Mouse (Mus musculus): ENCODE data around the gene Btbd3.
"Not testable (repeated sequence)": the region's sequence is repeated elsewhere in the genome, so short reads cannot be mapped to it uniquely, and the experiment has no call there.

Btbd3 gene

GRCm38 (mm10) chr2:138280225-138280711 is 23.9 kb downstream of the Btbd3 start:
- no peak for DNase-seq

- no peak for DNase-seq
These were observed 25.3 kb downstream of the Btbd3 start for GRCm38 (mm10) chr2:138281550-138282201.

- DNase-seq, result no peak
These were observed 27.0 kb downstream of the Btbd3 start for GRCm38 (mm10) chr2:138283372-138283771.

DNA sequence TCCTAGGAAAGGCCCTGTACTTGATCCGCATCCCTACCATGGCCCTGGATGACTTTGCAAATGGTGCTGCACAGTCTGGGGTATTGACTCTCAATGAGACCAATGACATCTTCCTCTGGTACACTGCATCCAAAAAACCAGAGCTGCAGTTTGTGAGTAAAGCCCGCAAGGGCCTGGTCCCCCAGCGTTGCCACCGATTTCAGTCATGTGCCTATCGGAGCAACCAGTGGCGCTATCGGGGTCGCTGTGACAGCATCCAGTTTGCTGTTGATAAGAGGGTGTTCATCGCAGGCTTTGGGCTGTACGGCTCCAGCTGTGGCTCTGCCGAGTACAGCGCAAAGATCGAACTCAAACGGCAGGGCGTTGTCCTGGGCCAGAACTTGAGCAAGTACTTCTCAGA is 27.5 kb downstream of the Btbd3 start:
- no peak for DNase-seq

DNA sequence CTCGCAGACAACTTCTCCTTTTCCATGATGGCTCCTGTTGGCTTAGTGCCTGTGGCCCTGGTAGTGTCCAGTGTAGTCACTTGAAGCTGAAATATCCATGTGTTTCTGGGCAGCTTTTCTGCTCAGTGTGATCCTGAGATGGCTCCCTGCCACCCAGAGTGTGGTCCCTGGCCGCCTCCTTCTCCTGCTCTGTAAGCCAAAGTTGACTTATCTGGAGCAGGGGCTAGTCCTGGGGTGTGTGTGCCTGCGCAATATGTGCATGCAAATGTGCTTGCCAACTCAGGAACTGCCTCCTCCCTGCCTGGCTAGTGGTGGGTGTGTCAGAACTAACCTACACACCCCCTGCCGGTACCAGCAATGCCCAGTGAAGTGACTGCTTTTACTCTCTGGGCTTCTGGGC is 29.4 kb downstream of the Btbd3 start:
- no peak for DNase-seq

- no peak for DNase-seq
These were observed 33.8 kb downstream of the Btbd3 start for GRCm38 (mm10) chr2:138290154-138290553.

- no peak for DNase-seq
These were observed 37.9 kb downstream of the Btbd3 start for GRCm38 (mm10) chr2:138294286-138294685.

DNA sequence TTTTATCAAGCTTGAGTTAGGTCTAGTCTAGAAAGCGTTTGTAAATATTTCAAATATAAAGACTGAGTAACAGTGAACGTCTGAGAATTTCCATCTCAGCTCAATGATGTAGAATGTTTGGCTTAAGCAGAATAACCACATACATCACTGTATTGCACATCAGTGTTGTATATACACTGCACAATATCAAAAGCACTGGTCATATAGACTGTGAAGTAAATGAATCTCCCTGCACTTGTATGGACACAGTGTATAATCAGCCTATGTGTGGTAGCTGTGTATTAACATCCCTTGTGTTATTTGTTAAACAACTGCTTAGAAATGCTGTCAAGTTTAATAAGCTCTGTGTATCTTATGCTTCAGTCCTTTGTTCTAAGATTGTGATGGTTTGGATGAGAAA is 49.9 kb downstream of the Btbd3 start:
- no peak for DNase-seq

DNA sequence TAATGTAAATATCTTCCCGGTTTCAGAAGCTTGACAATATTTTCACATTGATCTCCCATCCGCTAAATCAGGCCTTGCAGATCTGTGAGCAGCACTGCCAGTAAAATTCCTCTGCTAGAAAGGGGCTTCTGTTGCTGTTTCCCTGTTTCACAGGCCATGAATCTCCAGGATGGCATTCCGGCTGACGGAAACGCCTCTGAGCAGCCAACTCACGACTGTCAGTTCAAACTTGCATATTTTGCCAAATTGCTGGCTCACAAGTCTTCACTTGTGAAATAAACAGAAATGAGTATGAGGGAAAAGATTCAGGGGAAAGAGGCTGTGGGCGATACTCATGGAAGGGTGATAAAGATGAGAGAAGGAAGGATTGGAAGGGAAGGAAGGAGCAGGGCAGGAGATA is 59.3 kb downstream of the Btbd3 start:
- DNase-seq, result no peak

DNA sequence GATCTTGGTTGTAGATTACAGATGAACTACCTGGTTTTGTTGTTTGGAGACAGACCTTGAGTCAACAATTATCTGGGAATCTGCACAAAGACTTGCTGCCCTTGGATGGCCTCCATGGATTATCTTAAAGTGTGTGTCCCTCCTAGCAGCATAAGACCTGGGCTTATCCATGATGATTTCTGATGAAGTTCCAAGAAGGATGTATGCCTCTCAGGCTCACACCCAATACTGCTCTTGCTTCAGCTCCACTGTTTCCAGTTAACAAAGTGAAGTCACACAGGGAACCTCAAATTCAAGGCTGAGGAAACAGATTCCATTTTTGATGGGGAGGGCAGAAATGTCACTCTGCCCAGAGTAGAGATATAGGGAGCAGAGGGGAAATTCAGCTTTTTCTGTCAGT is 64.0 kb downstream of the Btbd3 start:
- no peak for DNase-seq

DNA sequence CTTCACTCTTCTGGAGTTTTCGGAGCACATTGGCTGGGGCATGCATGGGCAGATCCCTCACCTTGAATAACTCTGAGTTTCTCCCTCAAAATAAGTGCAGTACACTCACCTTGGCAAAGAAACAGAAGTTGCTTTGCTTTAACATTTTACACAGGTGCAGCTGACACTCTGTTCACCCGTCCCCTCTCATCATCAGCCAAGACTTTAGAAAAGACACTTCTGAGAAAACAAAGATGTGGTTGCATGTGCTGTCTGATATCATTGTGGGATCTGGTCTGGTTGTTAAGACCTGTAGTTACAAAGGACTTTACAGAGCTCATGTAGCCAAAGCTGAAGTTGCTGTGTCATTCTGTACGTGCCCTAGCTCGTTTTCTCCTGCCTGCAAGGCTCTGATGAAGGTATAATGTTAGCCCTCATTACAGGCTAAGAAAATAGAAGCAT is 64.7 kb downstream of the Btbd3 start:
- no peak for DNase-seq

DNA sequence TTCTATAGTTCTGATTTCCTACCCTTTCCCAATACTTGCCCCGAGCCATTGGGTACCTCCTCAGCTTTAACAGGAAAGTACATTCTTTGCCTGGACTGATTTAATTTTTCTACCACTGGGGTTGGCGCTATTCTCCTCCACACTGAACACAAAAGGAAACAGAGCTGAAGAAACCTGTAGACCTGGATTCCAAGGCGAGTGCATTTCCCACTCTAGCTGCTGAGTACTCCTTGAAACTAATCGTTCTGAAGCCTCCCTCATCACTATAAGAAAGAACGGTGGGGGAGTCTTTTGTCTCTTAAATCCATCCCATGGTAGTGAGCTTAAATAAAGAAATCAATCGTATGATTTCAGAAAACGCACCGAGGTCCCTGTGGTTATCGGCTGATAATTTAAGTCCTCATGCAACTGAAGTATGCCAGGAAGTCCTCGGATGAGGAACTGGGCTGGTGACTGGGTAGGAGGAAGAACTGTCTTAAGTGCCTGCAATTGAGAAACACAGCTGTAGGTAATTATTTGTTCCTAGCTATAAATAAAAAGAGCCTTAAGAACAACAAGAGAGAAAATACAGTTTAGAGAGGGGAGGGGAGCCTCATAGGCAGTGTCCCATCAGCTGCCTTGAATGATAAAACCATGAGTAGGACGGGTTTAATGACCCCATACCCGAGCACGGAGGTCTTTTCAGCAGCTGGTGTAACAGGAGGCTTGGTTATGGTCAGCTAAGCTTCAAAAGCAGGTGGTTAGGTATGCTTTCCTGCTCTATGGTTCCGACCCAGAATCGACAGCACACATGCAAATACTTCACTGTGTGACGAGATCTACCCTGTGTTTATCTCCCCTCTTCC is 66.1 kb downstream of the Btbd3 start:
- no peak for DNase-seq

GRCm38 (mm10) chr2:138326367-138326766 is 70.0 kb downstream of the Btbd3 start:
- DNase-seq, result no peak

DNA sequence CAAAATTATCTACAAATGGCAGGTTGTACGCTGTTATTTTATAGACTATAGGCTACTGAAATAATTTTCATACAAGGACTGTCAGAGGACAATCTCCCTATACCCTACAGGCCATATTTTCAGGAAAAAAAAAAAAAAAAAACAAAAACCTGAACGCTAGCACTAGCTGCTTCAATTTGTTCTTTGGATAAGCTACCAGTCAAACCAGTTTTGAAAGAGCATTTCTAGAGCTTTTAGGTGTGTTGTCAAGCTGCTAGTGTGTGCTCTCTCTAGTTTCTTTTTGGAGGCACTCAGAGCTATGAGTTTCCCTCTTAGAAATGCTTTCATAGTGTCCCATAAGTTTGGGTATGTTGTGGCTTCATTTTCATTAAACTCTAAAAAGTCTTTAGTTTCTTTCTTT is 77.8 kb downstream of the Btbd3 start:
- not testable (repeated sequence) for DNase-seq

DNA sequence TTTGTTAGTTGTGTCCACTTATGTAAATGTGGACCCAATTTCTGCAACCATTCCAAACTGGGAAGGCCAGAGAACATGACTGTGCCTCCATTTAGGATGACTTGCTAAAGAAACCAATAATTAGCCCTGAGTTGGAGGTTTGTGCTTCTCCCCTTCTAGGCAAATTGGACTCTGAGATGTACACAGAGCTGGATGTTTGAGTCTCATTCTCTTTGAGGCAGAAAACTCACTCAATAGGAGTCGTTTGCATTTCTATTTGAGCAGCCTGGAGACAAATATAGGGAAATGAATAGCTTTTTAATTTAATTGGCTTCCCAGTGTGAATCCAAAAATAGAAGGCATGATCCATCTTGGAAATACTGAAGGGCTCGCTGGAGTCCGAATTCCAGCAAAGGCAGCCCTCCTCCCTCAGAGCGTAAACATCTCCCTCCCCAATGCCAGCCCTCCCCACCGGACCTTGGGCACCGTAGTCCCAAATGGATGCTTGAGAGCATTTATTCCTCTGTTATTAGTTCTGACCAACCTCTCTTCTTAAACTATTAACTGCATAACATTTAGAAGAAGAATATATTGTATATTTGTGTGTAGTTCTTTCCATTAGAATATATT is 81.6 kb downstream of the Btbd3 start:
- DNase-seq, result no peak

DNA sequence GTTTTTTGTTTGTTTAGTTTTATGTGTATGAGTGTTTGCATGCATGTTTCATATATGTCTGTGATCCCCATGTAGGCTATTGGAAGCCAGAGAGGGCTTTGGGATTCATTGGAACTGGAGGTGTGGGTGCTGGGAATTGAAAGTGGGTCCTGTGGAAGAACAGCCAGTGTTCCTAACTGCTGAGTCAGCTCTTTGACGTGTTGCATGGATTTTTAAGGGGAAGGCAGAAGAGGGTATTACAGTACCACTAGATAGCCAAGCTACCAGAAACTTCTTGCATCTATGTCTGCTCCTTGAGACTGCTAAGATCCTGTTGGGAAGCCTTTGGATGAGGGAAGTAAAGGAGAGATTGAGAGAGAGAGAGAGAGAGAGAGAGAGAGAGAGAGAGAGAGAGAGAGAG is 82.2 kb downstream of the Btbd3 start:
- DNase-seq, result no peak

DNA sequence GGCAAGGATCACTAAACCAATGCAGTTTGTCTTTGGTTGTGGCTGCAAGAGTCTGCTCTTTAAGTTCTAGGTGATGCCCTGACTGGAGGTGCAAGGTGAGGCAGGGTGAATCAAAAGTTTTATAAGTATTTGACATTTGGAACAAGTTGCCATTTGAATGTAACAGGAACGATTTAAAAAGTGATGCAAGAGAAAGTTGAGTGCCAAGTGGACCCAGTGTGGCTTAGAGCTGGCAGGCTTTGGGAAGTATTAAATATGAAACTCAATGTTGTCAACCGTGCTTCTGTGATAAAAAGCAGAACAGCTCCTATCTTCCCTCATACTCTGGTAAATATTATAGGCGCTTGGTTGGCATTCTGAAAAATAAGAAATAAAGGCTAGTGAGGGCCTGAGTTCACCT is 99.0 kb downstream of the Btbd3 start:
- no peak for DNase-seq

DNA sequence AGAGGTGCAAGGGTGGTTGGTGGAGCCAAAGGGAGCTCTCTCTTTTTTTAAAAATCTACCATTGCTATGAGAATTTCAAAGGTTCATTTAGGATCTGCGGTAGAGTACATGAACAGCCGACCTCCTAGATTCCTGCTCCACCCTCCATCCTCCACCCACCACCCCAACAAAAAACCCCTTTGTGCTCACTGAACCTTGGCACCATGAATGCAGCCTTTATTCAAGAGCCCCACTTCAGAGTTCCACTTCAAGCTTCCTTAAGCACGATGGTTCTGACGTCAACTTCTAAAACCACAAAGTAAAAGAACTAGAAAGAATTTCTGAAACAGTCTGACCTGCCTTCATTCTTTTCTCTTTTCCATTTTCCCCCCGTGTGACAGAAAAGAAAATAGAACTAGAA is 106.1 kb downstream of the Btbd3 start:
- DNase-seq, result no peak

DNA sequence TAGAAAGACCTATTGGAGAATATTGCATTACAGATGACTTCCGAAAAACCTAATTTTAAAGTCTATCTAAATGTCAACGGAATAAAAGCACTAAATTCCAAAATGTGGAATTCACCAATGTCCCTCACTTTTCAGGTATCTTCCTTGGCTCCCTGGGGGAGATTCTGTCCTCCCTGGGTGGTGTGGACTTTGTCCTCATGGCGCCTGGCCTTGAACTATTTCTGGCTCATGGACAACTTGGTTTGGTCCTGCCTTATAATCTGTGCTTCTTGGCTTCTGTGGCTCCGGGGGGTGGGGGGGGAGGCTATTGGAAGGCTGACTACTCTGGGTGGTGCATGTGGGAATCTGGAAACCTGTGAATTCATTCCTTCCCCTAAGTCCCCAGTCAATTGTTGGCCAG is 109.0 kb downstream of the Btbd3 start:
- DNase-seq, result no peak

GRCm38 (mm10) chr2:138374556-138374955 is 118.2 kb downstream of the Btbd3 start:
- DNase-seq, result no peak

- no peak for DNase-seq
These were observed 122.5 kb downstream of the Btbd3 start for GRCm38 (mm10) chr2:138378855-138379254.

GRCm38 (mm10) chr2:138384762-138385161 is 128.4 kb downstream of the Btbd3 start:
- no peak for DNase-seq

- no peak for DNase-seq
These were observed 132.2 kb downstream of the Btbd3 start for GRCm38 (mm10) chr2:138388591-138388990.

GRCm38 (mm10) chr2:138403046-138403445 is 146.7 kb downstream of the Btbd3 start:
- DNase-seq, result no peak
